Mouse (Mus musculus) MEL (cell line): Measurements from ENCODE around the gene Satb1.

Experiments used
- CTCF ChIP-seq, 3 experiments: IDR thresholded peaks in 2 of 3; conservative IDR thresholded peaks in 1 of 3; 2 replicates each; pipeline ENCODE4 v1.5.1; 2011 to 2012; ENCODE audit warnings: low read length in 3 of 3, low read depth in 2 of 3, mild to moderate bottlenecking in 2 of 3, improper control_type of control experiment in 1 of 3, inconsistent platforms in 1 of 3, mixed read lengths in 1 of 3, moderate library complexity in 1 of 3; ENCODE audit not compliant: control insufficient read depth in 1 of 3, insufficient read depth in 1 of 3, poor library complexity in 1 of 3, severe bottlenecking in 1 of 3
- GATA1 ChIP-seq: IDR thresholded peaks from 2 replicates; pipeline ENCODE4 v1.6.1; 2011; ENCODE audit warnings: low read depth, low read length, improper control_type of control experiment
- MAFK ChIP-seq: IDR thresholded peaks from 2 replicates; pipeline ENCODE4 v1.6.1; 2011; ENCODE audit warnings: low read depth, mild to moderate bottlenecking, low read length, improper control_type of control experiment, borderline replicate concordance
- MYB ChIP-seq: IDR thresholded peaks from 2 replicates; pipeline ENCODE4 v1.6.1; 2011; ENCODE audit warnings: mild to moderate bottlenecking, low read depth, low read length, improper control_type of control experiment
- POLR2A ChIP-seq, 2 experiments: IDR thresholded peaks; 2 replicates each; pipeline ENCODE4 v1.6.1; 2011 to 2012; ENCODE audit warnings: low read length in 2 of 2, mild to moderate bottlenecking in 2 of 2, control low read depth in 1 of 2, improper control_type of control experiment in 1 of 2, low read depth in 1 of 2, moderate library complexity in 1 of 2; ENCODE audit not compliant: control insufficient read depth in 1 of 2, insufficient read depth in 1 of 2, poor library complexity in 1 of 2
- RAD21 ChIP-seq: IDR thresholded peaks from 2 replicates; pipeline ENCODE4 v1.6.1; 2011; ENCODE audit warnings: mild to moderate bottlenecking, low read depth, low read length, improper control_type of control experiment
- SIN3A ChIP-seq: IDR thresholded peaks from 2 replicates; pipeline ENCODE4 v1.6.1; 2012; ENCODE audit warnings: low read length, improper control_type of control experiment, inconsistent platforms
- SMC3 ChIP-seq: IDR thresholded peaks from 2 replicates; pipeline ENCODE4 v1.6.1; 2011; ENCODE audit warnings: low read depth, low read length, improper control_type of control experiment
- TAL1 ChIP-seq: IDR thresholded peaks from 2 replicates; pipeline ENCODE4 v1.6.1; 2012; ENCODE audit warnings: mild to moderate bottlenecking, inconsistent platforms, low read length, moderate library complexity, mixed read lengths

GRCm38 (mm10) chr17:51882566-51882965 is 49.5 kb upstream of the Satb1 start:
- no peak for TF ChIP-seq POLR2A (IDR thresholded peaks at IDR 0.05; ENCODE audit: control insufficient read depth in 1 of 2, insufficient read depth in 1 of 2, low read depth in 1 of 2, low read length in 2 of 2, poor library complexity in 1 of 2)
- TF ChIP-seq CTCF (IDR thresholded peaks at IDR 0.05 in 2 of 3, conservative IDR thresholded peaks at IDR 0.05 in 1 of 3; ENCODE audit: control insufficient read depth in 1 of 3, insufficient read depth in 1 of 3, low read depth in 2 of 3, low read length in 3 of 3, poor library complexity in 1 of 3, severe bottlenecking in 1 of 3): no peak
- no peak for TF ChIP-seq SIN3A
- no peak for TF ChIP-seq MAFK
- TF ChIP-seq GATA1: no peak
- no peak for TF ChIP-seq TAL1
- no peak for TF ChIP-seq SMC3
- TF ChIP-seq MYB: no peak
- TF ChIP-seq RAD21: no peak
